Mouse (Mus musculus) ES-E14 (cell line): ENCODE results near the gene Cdk11b.

Experiments
- CHD2 ChIP-seq: IDR thresholded peaks from 2 replicates; pipeline ENCODE4 v1.6.1; 2014; ENCODE audit warnings: mild to moderate bottlenecking, low read depth, low read length, inconsistent platforms
- HCFC1 ChIP-seq: IDR thresholded peaks from 2 replicates; pipeline ENCODE4 v1.6.1; 2012; ENCODE audit warnings: low read length, inconsistent platforms, borderline replicate concordance; ENCODE audit not compliant: insufficient read depth
- MAFK ChIP-seq: IDR thresholded peaks from 2 replicates; pipeline ENCODE4 v1.6.1; 2014; ENCODE audit warnings: mild to moderate bottlenecking, low read depth, low read length, inconsistent platforms; ENCODE audit not compliant: insufficient read depth
- ZC3H11A ChIP-seq: IDR thresholded peaks from 2 replicates; pipeline ENCODE4 v1.6.1; 2012; ENCODE audit warnings: low read depth, mild to moderate bottlenecking, inconsistent platforms, low read length, borderline replicate concordance
- ZNF384 ChIP-seq: IDR thresholded peaks from 2 replicates; pipeline ENCODE4 v1.6.1; 2012; ENCODE audit warnings: low read depth, low read length, inconsistent platforms

GRCm38 (mm10) chr4:155696261-155697255 lies 71.9 kb downstream of the Cdk11b start:
- TF ChIP-seq ZNF384 (no peak), MAFK (no peak), HCFC1 (no peak), ZC3H11A (no peak), CHD2 (no peak)
